Mouse (Mus musculus) neural tube, embryonic 13.5 days (tissue): ENCODE results near the gene Vav2. TPM values are rescaled to one million over a fixed set of nuclear protein-coding genes. Genes with fewer than 3 reads are reported as not detected.

Experiments used
- ATAC-seq: fragments of 200-750 bp; cut with Nextera tagmentation; 2 replicates; pipeline ENCODE4 v1.8.0; 2017; ENCODE audit warnings: low read depth, mild to moderate bottlenecking, moderate TSS enrichment, moderate library complexity
- H3K27ac ChIP-seq: fragments of 300-500 bp; sonication (generic); replicated peaks from 2 replicates; pipeline ENCODE4 v1.5.1; 2015; ENCODE audit warnings: moderate library complexity, mild to moderate bottlenecking, inconsistent platforms
- H3K27me3 ChIP-seq: fragments of 300-500 bp; sonication (generic); 2 replicates; pipeline ENCODE4 v1.6.1; 2015; ENCODE audit warnings: mild to moderate bottlenecking, inconsistent platforms
- H3K36me3 ChIP-seq: fragments of 300-500 bp; sonication (generic); 2 replicates; pipeline ENCODE4 v1.6.1; 2015; ENCODE audit warnings: mild to moderate bottlenecking, inconsistent platforms
- H3K4me1 ChIP-seq: fragments of 300-500 bp; sonication (generic); replicated peaks from 2 replicates; pipeline ENCODE4 v1.6.1; 2015; ENCODE audit warnings: inconsistent platforms
- H3K4me2 ChIP-seq: fragments of 300-500 bp; sonication (generic); 2 replicates; pipeline ENCODE4 v1.6.1; 2015; ENCODE audit warnings: inconsistent platforms, mild to moderate bottlenecking, moderate library complexity
- H3K4me3 ChIP-seq: fragments of 300-500 bp; sonication (generic); 2 replicates; pipeline ENCODE4 v1.5.1; 2015; ENCODE audit warnings: mild to moderate bottlenecking, inconsistent platforms
- H3K9ac ChIP-seq: fragments of 300-500 bp; sonication (generic); 2 replicates; pipeline ENCODE4 v1.6.1; 2015; ENCODE audit warnings: moderate library complexity, mild to moderate bottlenecking, inconsistent platforms
- H3K9me3 ChIP-seq: fragments of 300-500 bp; sonication (generic); 2 replicates; pipeline ENCODE4 v1.6.1; 2016; ENCODE audit warnings: inconsistent platforms
- WGBS: fragments of 180-500 bp; shearing (Covaris S2); methylation state at CpG from one replicate; pipeline ENCODE4 v1.1.7; 2015; 5-methylcytosine and 5-hydroxymethylcytosine counted together
- polyA plus RNA-seq: library from polyadenylated mRNA; unstranded; fragments of >200 nt; fragmentation: Nextera tagmentation; extraction: Ambion mirVana; gene quantifications from 2 replicates; pipeline ENCODE4 v1.2.1, GENCODE M21; 2015

Vav2 gene
- polyA plus RNA-seq, 1 experiment from 2014 or later = 14.8 TPM

DNA sequence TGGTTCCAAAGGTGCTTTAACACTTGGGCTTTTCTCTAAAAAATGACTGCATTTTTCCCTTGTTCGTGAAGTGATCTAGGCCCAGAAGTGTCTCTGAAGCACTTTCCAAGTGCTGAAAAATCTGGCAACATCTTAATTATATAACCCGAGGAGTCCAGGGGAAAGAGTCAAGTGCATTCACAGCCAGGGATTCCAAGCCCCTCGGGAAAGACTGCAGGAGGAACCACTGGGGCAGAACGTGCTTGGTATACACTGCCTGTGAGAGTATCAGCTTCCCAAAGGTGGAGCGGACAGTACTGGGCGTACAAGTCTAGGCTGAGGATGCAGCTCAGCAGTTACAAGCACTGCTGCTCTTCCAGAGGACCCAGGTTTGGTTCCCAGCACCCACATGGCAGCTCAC, 86.2 kb downstream of the Vav2 start:
- Histone ChIP-seq H3K4me1 (peaks cover 78% of the 10 kb centered on the region), H3K4me2 (no peak overlapping the region), H3K9me3 (no peaks in the 10 kb centered on the region), H3K4me3 (no peak overlapping the region), H3K9ac (no peak overlapping the region), H3K36me3 (no peaks in the 10 kb centered on the region), H3K27me3 (no peaks in the 10 kb centered on the region), H3K27ac (no peak overlapping the region)
- no peak for ATAC-seq
- 86% methylated on average over 6 of the region's 6 CpGs for WGBS

DNA sequence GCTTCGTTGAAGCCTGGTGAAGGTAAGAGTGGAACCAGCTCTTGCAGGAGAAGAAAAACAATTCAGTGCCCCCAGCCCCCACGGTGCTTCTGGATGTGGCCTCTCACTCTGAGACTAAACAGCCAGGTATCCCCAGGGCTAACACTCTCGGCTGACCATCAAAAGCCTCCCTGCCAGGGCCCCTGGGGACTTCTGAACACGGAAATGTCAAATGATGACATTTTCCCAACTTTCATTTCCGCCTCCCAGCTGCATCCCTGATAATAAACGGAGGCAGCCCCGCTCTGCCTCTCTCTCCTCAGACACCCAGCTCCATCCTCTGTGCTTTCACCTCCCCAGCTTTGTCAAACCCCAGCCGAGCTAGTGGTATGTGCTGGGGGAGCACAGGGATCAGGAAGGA, 87.8 kb downstream of the Vav2 start:
- H3K4me2 ChIP-seq = no peak overlapping the region
- H3K27ac ChIP-seq = peak overlapping the region; percentile 49; the same call in 1 of the 2 replicates
- H3K27me3 ChIP-seq = no peaks in the 10 kb centered on the region
- WGBS = 60% methylated on average over 8 of the region's 8 CpGs
- H3K4me3 ChIP-seq = no peak overlapping the region
- H3K36me3 ChIP-seq = no peaks in the 10 kb centered on the region
- H3K4me1 ChIP-seq = peaks cover 74% of the 10 kb centered on the region
- no peaks in the 10 kb centered on the region for H3K9me3 ChIP-seq
- peak overlapping the region; percentile 43; the same call in 1 of the 2 replicates for H3K9ac ChIP-seq
- ATAC-seq = no peak

DNA sequence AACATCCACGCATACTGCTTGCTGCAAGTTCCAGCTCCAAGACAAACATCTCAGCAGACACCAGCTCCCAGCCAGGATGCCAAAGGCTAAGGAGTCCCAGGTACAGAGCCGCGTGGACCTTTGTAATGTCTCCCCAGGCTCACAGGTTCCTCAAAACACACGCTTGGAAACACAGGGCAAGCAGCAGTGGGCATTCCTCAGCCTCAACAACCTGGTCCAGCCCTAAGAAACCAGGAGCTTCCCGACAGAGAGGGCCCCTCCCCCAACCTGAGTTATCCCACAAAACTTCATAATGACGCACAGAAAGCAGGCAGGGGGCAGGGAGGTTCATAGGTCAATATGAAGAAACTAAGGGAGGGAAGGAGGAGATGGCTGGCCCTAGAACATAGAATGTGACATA, 89.6 kb downstream of the Vav2 start:
- Histone ChIP-seq H3K27ac (peak overlapping the region; percentile 38), H3K36me3 (no peaks in the 10 kb centered on the region), H3K4me2 (no peak overlapping the region), H3K27me3 (no peaks in the 10 kb centered on the region), H3K4me1 (peaks cover 63% of the 10 kb centered on the region), H3K4me3 (no peak overlapping the region), H3K9ac (no peak overlapping the region), H3K9me3 (no peaks in the 10 kb centered on the region)
- no peak for ATAC-seq
- WGBS = 66% methylated on average over 6 of the region's 6 CpGs

DNA sequence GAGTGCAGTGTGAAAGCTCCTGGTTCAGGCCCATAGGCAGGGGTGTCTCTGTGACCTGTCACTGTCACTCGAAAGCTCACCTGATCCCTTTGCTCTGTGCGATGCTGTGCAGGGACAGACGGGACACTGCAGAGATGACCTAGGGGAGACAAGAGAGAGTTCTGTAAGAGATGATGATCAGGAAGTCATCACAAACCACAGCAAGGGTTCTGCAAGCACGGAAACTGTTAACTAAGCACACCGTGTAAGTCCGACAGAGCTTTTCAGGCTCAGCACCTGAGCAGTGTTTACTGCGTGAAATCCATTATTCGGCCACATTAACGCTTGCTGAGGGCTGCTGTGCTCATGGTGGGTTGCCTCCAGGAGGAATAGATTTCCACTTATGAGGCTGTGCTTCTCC, 90.2 kb downstream of the Vav2 start:
- H3K9me3 ChIP-seq = no peaks in the 10 kb centered on the region
- H3K27me3 ChIP-seq = no peaks in the 10 kb centered on the region
- peak overlapping the region; percentile 64; the same call in 1 of the 2 replicates for H3K27ac ChIP-seq
- H3K4me3 ChIP-seq = no peak overlapping the region
- ATAC-seq = no peak
- H3K4me2 ChIP-seq = no peak overlapping the region
- WGBS = 64% methylated on average over 9 of the region's 9 CpGs
- H3K9ac ChIP-seq = no peak overlapping the region
- peaks cover 66% of the 10 kb centered on the region for H3K4me1 ChIP-seq
- H3K36me3 ChIP-seq = no peaks in the 10 kb centered on the region

DNA sequence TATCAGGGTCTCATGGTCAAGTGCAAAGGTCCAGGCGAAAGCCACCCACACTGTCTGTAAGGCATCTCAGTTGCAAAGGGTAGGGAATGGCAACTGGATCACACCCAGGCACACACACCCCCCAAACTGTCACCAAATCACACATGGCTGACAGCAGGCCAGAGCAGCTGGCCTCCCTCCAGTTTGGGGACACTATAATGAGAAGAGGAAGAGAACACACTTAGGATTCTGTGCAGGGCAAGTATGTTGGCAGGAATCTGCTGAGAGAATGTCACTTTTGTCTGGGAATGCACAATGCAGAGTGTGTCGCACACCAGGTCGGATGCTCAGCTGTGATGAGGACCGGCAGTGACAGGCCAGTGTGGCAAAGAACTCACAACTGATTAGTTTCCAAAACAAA, 92.0 kb downstream of the Vav2 start:
- no peak for ATAC-seq
- Histone ChIP-seq H3K27me3 (no peaks in the 10 kb centered on the region), H3K9ac (no peak overlapping the region), H3K4me2 (no peak overlapping the region), H3K36me3 (no peaks in the 10 kb centered on the region), H3K4me3 (no peak overlapping the region), H3K27ac (peak overlapping the region; percentile 42; the same call in 1 of the 2 replicates), H3K4me1 (peaks cover 72% of the 10 kb centered on the region), H3K9me3 (no peaks in the 10 kb centered on the region)
- WGBS = 71% methylated on average over 4 of the region's 4 CpGs

DNA sequence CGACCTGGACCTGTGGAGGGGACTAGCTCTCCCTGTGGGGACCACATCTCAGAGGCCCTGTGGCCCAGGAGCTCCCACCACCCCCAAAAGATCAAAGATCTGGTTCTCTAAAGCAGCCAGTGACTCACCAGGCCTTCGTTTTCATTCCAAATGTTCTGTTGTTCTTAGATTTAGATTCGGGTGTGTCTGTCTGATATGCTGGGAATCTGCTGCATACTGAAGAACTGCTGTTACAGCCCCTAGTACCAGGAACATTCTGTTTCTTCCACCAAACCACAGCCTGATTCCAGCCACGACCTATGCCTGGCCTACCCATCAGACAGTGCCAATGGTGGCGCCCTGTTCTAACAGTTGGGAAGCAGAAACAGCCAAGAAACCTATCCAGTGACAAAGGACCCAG, 95.3 kb downstream of the Vav2 start:
- Histone ChIP-seq H3K36me3 (no peaks in the 10 kb centered on the region), H3K4me2 (no peak overlapping the region), H3K9ac (no peak overlapping the region), H3K9me3 (no peaks in the 10 kb centered on the region), H3K27ac (peak overlapping the region; percentile 55), H3K4me1 (peaks cover 72% of the 10 kb centered on the region), H3K27me3 (no peaks in the 10 kb centered on the region), H3K4me3 (no peak overlapping the region)
- no peak for ATAC-seq
- WGBS = 85% methylated on average over 5 of the region's 5 CpGs

DNA sequence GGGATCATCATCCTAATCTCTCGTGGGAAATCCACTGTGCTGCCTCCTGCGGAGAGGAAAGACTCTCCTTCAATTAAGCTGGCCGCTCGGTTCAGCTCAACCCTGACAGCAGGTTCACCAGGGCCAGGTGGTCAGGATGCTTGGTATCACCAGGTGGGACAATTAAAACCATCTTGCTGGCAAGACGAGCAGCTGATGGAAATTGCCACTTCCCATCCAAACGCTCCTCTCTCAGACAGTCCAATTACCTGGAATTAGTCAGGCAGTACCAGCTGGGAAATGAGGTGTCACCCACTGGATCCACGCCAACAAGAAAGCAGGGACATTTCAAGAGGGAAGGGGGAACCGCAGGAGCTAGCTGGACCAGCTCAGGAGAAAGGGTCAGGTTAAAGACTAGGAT, 96.4 kb downstream of the Vav2 start:
- peak overlapping the region; percentile 3; the same call in 1 of the 2 replicates for H3K9ac ChIP-seq
- 50% methylated on average over 8 of the region's 8 CpGs for WGBS
- no peak overlapping the region for H3K4me2 ChIP-seq
- 0 out of 2 replicates have a peak, but pooled peaks have one; percentile 1 for ATAC-seq
- H3K27ac ChIP-seq = peak overlapping the region; percentile 55
- H3K4me1 ChIP-seq = peaks cover 76% of the 10 kb centered on the region
- H3K27me3 ChIP-seq = no peaks in the 10 kb centered on the region
- no peaks in the 10 kb centered on the region for H3K9me3 ChIP-seq
- H3K36me3 ChIP-seq = no peaks in the 10 kb centered on the region
- no peak overlapping the region for H3K4me3 ChIP-seq

DNA sequence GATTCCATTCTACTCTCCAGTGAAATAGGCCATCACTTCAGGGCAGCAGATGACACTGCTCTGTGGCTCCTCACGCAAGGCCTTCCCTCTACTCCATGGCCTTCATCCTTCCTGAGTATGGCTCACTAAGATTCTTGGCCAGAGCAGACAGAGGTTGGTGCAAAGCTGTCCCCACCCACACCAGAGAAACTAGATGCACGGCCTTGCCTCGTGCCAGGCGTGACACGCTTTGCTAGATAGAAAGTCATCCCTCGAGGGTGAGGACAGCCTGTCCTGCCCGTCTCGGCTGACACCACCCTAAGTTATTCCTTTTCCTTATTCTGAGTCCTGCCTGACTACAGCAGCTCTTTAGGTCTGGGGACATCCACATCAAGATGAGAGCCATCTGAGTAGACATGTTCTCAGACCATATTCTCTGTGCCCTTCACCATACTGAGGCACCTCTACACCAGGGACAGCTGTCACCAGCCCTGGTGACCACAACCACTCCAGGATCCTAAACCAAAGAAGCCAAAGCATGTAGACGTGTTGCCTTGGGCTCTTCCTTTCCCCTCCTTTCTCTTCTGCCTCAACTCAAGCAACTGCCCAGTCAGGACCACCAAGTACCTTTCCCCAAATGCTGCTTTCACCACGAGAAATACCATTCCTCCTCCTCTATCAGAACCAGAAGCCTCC, 97.3 kb downstream of the Vav2 start:
- Histone ChIP-seq H3K4me3 (no peak overlapping the region), H3K9ac (no peak overlapping the region), H3K27me3 (no peaks in the 10 kb centered on the region), H3K4me1 (peaks cover 76% of the 10 kb centered on the region), H3K27ac (peak overlapping the region; percentile 55), H3K4me2 (no peak overlapping the region), H3K36me3 (no peaks in the 10 kb centered on the region), H3K9me3 (no peaks in the 10 kb centered on the region)
- 91% methylated on average over 10 of the region's 10 CpGs for WGBS
- no peak for ATAC-seq

DNA sequence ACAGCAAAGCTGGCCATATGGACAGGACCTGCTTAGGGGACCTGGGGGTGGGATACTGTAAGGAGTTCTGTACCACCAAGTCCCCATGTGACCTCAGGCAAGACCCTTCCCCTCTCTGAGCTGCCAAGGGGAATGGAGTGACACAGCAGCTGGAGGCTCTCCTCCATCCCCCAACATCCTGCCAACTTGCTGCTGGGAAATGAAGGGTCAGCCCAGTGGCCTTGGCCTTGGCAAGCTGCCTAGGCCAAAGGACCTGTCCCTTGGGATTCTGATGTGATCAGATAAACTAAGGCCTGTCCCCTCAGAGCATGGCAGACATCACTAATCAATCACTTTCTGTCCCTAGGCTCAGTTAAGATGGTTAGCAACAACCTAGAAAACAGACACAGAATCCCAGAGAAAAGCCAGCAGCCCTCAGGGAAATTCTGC, 98.2 kb downstream of the Vav2 start:
- Histone ChIP-seq H3K27me3 (no peaks in the 10 kb centered on the region), H3K4me2 (no peak overlapping the region), H3K36me3 (no peaks in the 10 kb centered on the region), H3K4me1 (peaks cover 82% of the 10 kb centered on the region), H3K9ac (no peak overlapping the region), H3K4me3 (no peak overlapping the region), H3K9me3 (no peaks in the 10 kb centered on the region), H3K27ac (peak overlapping the region; percentile 18; the same call in 1 of the 2 replicates)
- ATAC-seq = no peak

DNA sequence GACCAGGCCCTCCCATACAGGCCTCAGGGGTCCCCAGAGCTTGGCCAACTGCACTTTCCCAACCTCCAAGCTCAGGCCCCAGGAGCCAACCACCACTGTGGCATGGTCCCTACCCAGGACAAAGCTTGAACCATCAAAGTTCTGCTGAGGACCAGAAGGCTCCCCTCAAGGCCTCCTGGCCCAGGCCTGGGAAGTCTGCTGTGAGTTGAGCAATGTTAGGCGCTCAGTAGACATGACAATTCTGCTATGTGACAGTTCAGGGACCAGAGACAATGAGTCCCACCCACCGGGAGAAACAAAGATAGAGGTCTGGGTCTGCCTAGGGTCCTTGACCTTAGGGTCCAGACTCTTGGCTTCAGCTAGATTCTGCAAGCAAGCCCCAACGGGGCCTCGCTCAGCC, 98.9 kb downstream of the Vav2 start:
- Histone ChIP-seq H3K4me3 (no peak overlapping the region), H3K4me2 (no peak overlapping the region), H3K9ac (no peak overlapping the region), H3K36me3 (no peaks in the 10 kb centered on the region), H3K27me3 (no peaks in the 10 kb centered on the region), H3K27ac (no peak overlapping the region), H3K4me1 (peaks cover 90% of the 10 kb centered on the region), H3K9me3 (no peaks in the 10 kb centered on the region)
- 62% methylated on average over 4 of the region's 4 CpGs for WGBS
- no peak for ATAC-seq

DNA sequence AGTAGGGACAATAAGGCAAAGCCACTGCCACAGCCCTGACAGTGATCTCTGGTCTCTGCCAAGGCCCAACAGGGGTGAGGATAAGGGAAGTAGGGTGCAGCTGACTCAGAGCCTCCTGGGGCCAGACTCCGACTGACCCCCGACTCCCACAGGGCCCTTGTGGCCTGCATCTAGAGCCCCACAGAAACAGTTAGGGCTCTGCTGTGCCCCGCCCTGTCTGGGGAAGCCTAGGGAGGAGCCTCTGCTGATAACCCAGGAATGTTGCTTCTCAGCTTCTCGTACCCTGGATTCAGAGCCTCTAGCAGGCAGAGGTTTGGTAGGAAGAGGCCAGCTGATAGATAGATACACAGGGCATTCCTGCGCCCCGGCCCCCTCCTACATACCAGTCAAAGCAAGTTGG, 99.8 kb downstream of the Vav2 start:
- no peaks in the 10 kb centered on the region for H3K36me3 ChIP-seq
- no peak overlapping the region for H3K4me2 ChIP-seq
- H3K27me3 ChIP-seq = no peaks in the 10 kb centered on the region
- no peaks in the 10 kb centered on the region for H3K9me3 ChIP-seq
- peaks cover 97% of the 10 kb centered on the region for H3K4me1 ChIP-seq
- no peak overlapping the region for H3K27ac ChIP-seq
- H3K4me3 ChIP-seq = no peak overlapping the region
- 93% methylated on average over 6 of the region's 6 CpGs for WGBS
- no peak for ATAC-seq
- H3K9ac ChIP-seq = no peak overlapping the region

DNA sequence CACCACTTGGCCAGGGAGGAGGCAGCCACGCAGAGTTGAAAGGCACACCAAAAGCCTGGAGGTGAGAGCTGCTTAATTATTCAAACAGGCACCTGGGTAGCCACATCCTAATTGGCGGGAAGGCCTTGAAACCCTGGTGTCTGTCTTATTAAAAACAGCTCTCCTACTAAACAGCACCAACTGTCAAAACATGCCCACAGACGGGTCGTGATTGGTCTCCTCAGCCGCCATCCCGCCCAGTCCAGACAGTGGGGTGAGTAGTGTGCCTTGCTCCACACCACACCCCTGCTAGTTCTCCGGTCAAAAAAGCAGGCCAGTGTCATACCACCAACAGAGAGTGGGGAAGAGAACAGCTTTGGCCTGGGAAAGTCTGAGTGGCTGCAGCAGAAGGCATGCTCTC, 100.5 kb downstream of the Vav2 start:
- no peaks in the 10 kb centered on the region for H3K27me3 ChIP-seq
- no peak overlapping the region for H3K4me2 ChIP-seq
- H3K27ac ChIP-seq = no peak overlapping the region
- H3K4me1 ChIP-seq = peaks cover 98% of the 10 kb centered on the region
- H3K9me3 ChIP-seq = no peaks in the 10 kb centered on the region
- no peak overlapping the region for H3K9ac ChIP-seq
- H3K36me3 ChIP-seq = no peaks in the 10 kb centered on the region
- ATAC-seq = no peak
- no peak overlapping the region for H3K4me3 ChIP-seq
- WGBS = 67% methylated on average over 7 of the region's 7 CpGs

DNA sequence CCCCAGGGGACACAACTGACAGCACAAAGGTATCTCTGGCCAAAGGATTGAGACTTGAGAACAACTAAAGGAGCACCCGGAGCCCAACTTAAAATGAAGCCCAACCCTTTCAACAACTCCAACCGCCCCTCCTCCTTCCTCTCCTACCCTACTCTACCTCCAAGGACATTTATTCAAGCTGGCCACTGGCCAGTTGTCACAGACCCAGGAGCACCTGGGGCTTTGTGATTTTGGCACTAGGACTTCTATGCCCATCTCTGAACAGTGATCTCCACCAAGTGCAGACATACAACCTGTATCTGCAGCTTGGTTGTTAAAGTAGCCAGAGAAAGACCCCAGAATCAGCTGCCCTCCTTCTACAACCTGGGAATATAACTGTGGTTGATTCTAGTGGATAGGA, 102.1 kb downstream of the Vav2 start:
- no peaks in the 10 kb centered on the region for H3K27me3 ChIP-seq
- H3K4me3 ChIP-seq = no peak overlapping the region
- H3K4me2 ChIP-seq = no peak overlapping the region
- no peaks in the 10 kb centered on the region for H3K36me3 ChIP-seq
- no peak overlapping the region for H3K27ac ChIP-seq
- no peak for ATAC-seq
- 35% methylated on average over 2 of the region's 2 CpGs for WGBS
- no peak overlapping the region for H3K9ac ChIP-seq
- peaks cover 95% of the 10 kb centered on the region for H3K4me1 ChIP-seq
- no peaks in the 10 kb centered on the region for H3K9me3 ChIP-seq
